In genomic region chr13:64309036-64309435, GRCm38 (mm10) we compare ENCODE assay signal across 14 mouse cellular contexts. TPM values are rescaled to one million over a fixed set of nuclear protein-coding genes. Genes with fewer than 3 reads are reported as not detected.
DNase-seq lines count a peak whose midpoint lies in the region; ATAC-seq and TF ChIP-seq lines count a peak whose summit lies in the region.
"Had no signal": no experiment of that assay in that cellular context is flagged by ENCODE, and none has a peak within 500 bp of the region (broad histone marks: within the 10 kb centered on the region; RNA-seq: fewer than 3 reads in every experiment).

No protein-coding gene starts in this region.

- H3K27ac ChIP-seq in heart, adult 2 months: no peak overlapping the region
- no peak overlapping the region for H3K27ac ChIP-seq in heart, embryonic 11.5 days (ENCODE audit: low read depth, low read length)
- no peak overlapping the region for H3K27ac ChIP-seq in left cerebral cortex, adult 2 months
- H3K27ac ChIP-seq in kidney, embryonic 16.5 days (ENCODE audit: low read length): no peak overlapping the region
- H3K27ac ChIP-seq: limb, embryonic 13.5 days; macrophage had no signal

- H3K9ac ChIP-seq in heart, adult 2 months (ENCODE audit: low read depth, low read length): no peak overlapping the region
- no peak overlapping the region for H3K9ac ChIP-seq in heart, embryonic 11.5 days (ENCODE audit: low read depth, low read length)
- no peak overlapping the region for H3K9ac ChIP-seq in kidney, embryonic 16.5 days (replicated peaks; ENCODE audit: low read length)
- H3K9ac ChIP-seq: limb, embryonic 13.5 days had no signal

- H3K79me2 ChIP-seq in heart, adult 2 months (replicated peaks; ENCODE audit: control insufficient read depth, insufficient read depth, low read length): no peaks in the 10 kb centered on the region; the same call in 1 of the 2 replicates

- H3K27me3 ChIP-seq in heart, adult 2 months (ENCODE audit: control insufficient read depth, insufficient read depth, low read length): no peaks in the 10 kb centered on the region
- no peaks in the 10 kb centered on the region for H3K27me3 ChIP-seq in heart, embryonic 11.5 days (ENCODE audit: control insufficient read depth, insufficient read depth, low read length)
- H3K27me3 ChIP-seq in kidney, embryonic 16.5 days (ENCODE audit: insufficient read depth, low read length): no peaks in the 10 kb centered on the region
- H3K27me3 ChIP-seq: limb, embryonic 13.5 days had no signal

- no peak for ATAC-seq in heart, embryonic 11.5 days (replicated peaks; ENCODE audit: insufficient number of reproducible peaks, low FRiP score, low TSS enrichment)
- no peak for ATAC-seq in kidney, embryonic 16.5 days (ENCODE audit: low FRiP score, low TSS enrichment)

- H3K9me3 ChIP-seq in heart, embryonic 11.5 days (replicated peaks; ENCODE audit: control insufficient read depth, low read length): no peaks in the 10 kb centered on the region
- H3K9me3 ChIP-seq in kidney, embryonic 16.5 days (ENCODE audit: low read length): no peaks in the 10 kb centered on the region
- H3K9me3 ChIP-seq: limb, embryonic 13.5 days had no signal

- TF ChIP-seq CTCF in heart, adult 2 months (IDR thresholded peaks at IDR 0.05): peak; percentile 59
- TF ChIP-seq CTCF in left cerebral cortex, adult 2 months (IDR thresholded peaks at IDR 0.05): peak; percentile 52

- peaks cover 7% of the 10 kb centered on the region for H3K36me3 ChIP-seq in heart, adult 2 months (ENCODE audit: control insufficient read depth, insufficient read depth, low read length)
- 0 out of 2 replicates have a peak, but pooled peaks cover 6% of the 10 kb centered on the region for H3K36me3 ChIP-seq in heart, embryonic 11.5 days (ENCODE audit: control insufficient read depth, insufficient read depth, low read length)
- H3K36me3 ChIP-seq in kidney, embryonic 16.5 days (ENCODE audit: insufficient read depth, low read length): peaks cover 13% of the 10 kb centered on the region

- no peak overlapping the region for H3K4me3 ChIP-seq in heart, adult 2 months
- H3K4me3 ChIP-seq in heart, embryonic 11.5 days (ENCODE audit: low read depth, low read length): no peak overlapping the region
- H3K4me3 ChIP-seq in left cerebral cortex, adult 2 months: no peak overlapping the region
- H3K4me3 ChIP-seq in kidney, embryonic 16.5 days (ENCODE audit: low read length): no peak overlapping the region
- H3K4me3 ChIP-seq: erythroblast, embryonic 14.5 days; limb, embryonic 13.5 days had no signal

- 29% methylated on average over 5 of the region's 5 CpGs for WGBS in heart, adult 2 months
- WGBS in heart, embryonic 11.5 days (ENCODE audit: insufficient replicate concordance): 63% methylated on average over 5 of the region's 5 CpGs
- WGBS in kidney, embryonic 16.5 days: 54% methylated on average over 5 of the region's 5 CpGs

- H3K4me2 ChIP-seq in heart, embryonic 11.5 days: no peak overlapping the region; the same call in 1 of the 2 replicates
- no peak overlapping the region for H3K4me2 ChIP-seq in kidney, embryonic 16.5 days (replicated peaks; ENCODE audit: low read depth, low read length)
- H3K4me2 ChIP-seq: limb, embryonic 13.5 days had no signal

- intact Hi-C loops in heart, adult 2 months (cut with DNase I): loop anchor here (5.0 kb wide), 2 partner anchors 147 to 207 kb away; partner anchors contain the start of gene Habp4
- intact Hi-C loops in left cerebral cortex, adult 2 months (cut with DNase I): loop anchor here (5.0 kb wide), 1 partner anchor 207 kb away; no protein-coding TSS in a partner anchor
- intact Hi-C loops in left cerebral cortex, postnatal 36 days (cut with DNase I): loop anchor here (5.0 kb wide), 1 partner anchor 127 kb away; no protein-coding TSS in a partner anchor

- H3K4me1 ChIP-seq in heart, adult 2 months (ENCODE audit: control insufficient read depth, insufficient read depth, low read length): peaks cover 14% of the 10 kb centered on the region
- peaks cover 16% of the 10 kb centered on the region for H3K4me1 ChIP-seq in heart, embryonic 11.5 days (ENCODE audit: control insufficient read depth, insufficient read depth, low read length)
- peaks cover 14% of the 10 kb centered on the region for H3K4me1 ChIP-seq in kidney, embryonic 16.5 days (ENCODE audit: insufficient read depth, low read length)

- DNase-seq in heart, adult 2 months: no peak
- no peak for DNase-seq in left cerebral cortex, adult 2 months (ENCODE audit: extremely low spot score in 1 of 2, low spot score in 2 of 2)
- DNase-seq in left cerebral cortex, postnatal 36 days (ENCODE audit: low spot score in 2 of 2): no peak
- DNase-seq in A20 (ENCODE audit: low read depth, low spot score): peak; percentile 51
- DNase-seq in brain, adult 2 months (ENCODE audit: low read depth, low spot score): peak; percentile 44
- no peak for DNase-seq in urinary bladder, postnatal 14 days (ENCODE audit: low spot score)
- DNase-seq: adrenal gland, postnatal 36 days; embryo, embryonic 11 days; kidney, postnatal 14 days had no signal

- TF ChIP-seq POLR2A in heart, adult 2 months (IDR thresholded peaks at IDR 0.05; ENCODE audit: insufficient read depth, low read depth, low read length): no peak

- TF ChIP-seq EP300 in heart, adult 2 months (IDR thresholded peaks at IDR 0.05; ENCODE audit: insufficient read depth, low read depth, low read length): no peak

RNA-seq across cellular contexts. Expression of gene Aaed1, which starts 3.5 kb away (rescaled TPM):
- 10 to 100 TPM; 55.7 to 65.7 TPM for total RNA-seq in heart, adult 2 months (2021)
- 19.6 and 28.4 TPM in 2 replicates for polyA plus RNA-seq in heart, adult 2 months (2012; rRNA removed)
- 68.4 and 71.4 TPM in 2 replicates for polyA plus RNA-seq in heart, embryonic 11.5 days (2014; fragmentation: Nextera tagmentation; extraction: Ambion mirVana)
- 10 to 100 TPM; 19.0 to 20.8 TPM for total RNA-seq in left cerebral cortex, adult 2 months (2021)
- total RNA-seq in left cerebral cortex, postnatal 36 days (2021): 10 to 100 TPM; 16.9 to 17.8 TPM
- polyA plus RNA-seq in kidney, embryonic 16.5 days (2015; fragmentation: Nextera tagmentation; extraction: Ambion mirVana): 43.3 and 55.4 TPM in 2 replicates

RNA-seq across cellular contexts. Expression of gene Cdc14b, which starts 33.9 kb away (rescaled TPM):
- total RNA-seq in heart, adult 2 months (2021): 1 to 10 TPM; 8.7 to 8.8 TPM
- 8.2 and 19.8 TPM in 2 replicates for polyA plus RNA-seq in heart, adult 2 months (2012; rRNA removed)
- 21.6 and 29.5 TPM in 2 replicates for polyA plus RNA-seq in heart, embryonic 11.5 days (2014; fragmentation: Nextera tagmentation; extraction: Ambion mirVana)
- total RNA-seq in left cerebral cortex, adult 2 months (2021): 10 to 100 TPM; 15.3 to 19.0 TPM
- 10 to 100 TPM; 10.5 to 12.3 TPM for total RNA-seq in left cerebral cortex, postnatal 36 days (2021)
- polyA plus RNA-seq in kidney, embryonic 16.5 days (2015; fragmentation: Nextera tagmentation; extraction: Ambion mirVana): 16.1 and 16.9 TPM in 2 replicates
- polyA plus RNA-seq: erythroblast, embryonic 14.5 days had no signal

Comparison
In these comparisons a context has a peak if more than half of its experiments do, and no peak if none do; other contexts are left out.
1. DNase-seq: peak in A20 (single experiment) and brain, adult 2 months (single experiment); none in heart, adult 2 months (0 of 2), left cerebral cortex, adult 2 months (0 of 2), left cerebral cortex, postnatal 36 days (0 of 2) and urinary bladder, postnatal 14 days (single experiment).